Mouse (Mus musculus) gastrocnemius, adult 8-10 months (tissue): ENCODE data around the gene Pik3r5. TPM values are rescaled to one million over a fixed set of nuclear protein-coding genes. Genes with fewer than 3 reads are reported as not detected.

ENCODE experiments used
- DNase-seq, 2 experiments: peaks; one replicate each; pipeline ENCODE4 v3.0.0; 2022; ENCODE audit warnings: low spot score in 2 of 2
- total RNA-seq, 4 experiments: library from RNA; stranded (reverse); gene quantifications; 2 replicates each; pipeline ENCODE4 v1.2.4; 2022

The Pik3r5 gene
- total RNA-seq, 4 experiments from 2014 or later, result 0.22 to 0.56 (median 0.43) TPM

GRCm38 (mm10) chr11:68484431-68484830 lies 52.5 kb downstream of the Pik3r5 start:
- no peak for DNase-seq

DNA sequence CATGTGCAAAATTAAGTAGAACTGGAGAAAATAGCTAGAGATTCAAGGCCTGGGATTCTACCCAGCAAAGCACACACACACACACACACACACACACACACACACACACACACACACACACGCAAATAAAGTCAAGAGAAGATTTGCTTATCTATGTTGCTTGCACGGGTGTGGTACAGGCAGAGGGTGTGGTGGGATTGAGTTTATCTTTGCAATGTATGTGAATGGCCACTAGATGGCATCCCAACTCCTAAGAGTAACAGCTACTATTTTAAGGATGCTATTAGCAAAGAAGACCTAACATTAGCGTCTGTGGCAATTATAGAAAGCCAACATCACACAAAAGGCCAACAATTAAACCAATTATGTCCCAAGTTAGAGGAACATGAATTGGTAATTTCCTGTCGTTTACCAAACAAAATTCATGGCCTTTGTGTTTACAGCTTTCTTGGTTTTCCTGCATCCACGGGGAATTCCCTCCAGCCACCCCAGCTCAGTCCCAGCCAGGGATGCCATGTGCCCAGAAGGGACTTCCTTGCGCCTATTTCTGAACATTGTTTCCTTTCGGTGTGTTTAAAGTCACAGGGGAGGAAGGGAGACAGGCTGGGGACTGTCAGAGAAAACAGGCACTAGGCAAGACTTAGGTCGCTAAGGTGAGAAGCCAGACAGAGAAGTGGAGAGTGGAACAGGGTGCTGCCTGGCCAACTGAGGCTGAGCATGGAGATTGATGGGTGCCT lies 53.5 kb downstream of the Pik3r5 start:
- DNase-seq, result no peak

DNA sequence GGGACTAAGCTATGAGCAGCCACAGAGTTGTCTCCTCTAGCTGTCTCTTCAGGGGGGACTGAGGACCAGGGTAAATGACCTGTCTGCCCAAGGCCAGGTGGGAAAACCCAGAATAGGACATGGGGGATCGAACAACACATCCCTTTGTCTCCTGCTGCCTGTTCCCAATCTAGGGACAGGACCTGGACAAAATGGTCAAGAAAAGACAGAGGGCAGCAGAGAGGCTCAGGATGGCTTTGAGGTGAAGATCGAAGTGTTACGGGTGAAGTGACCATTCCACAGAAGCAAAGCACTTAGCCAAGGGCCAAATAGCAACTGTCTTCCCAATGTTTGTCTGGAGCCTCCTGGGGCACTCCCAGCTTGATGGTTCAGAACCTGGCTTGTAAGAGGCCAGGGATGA lies 54.2 kb downstream of the Pik3r5 start:
- DNase-seq, result no peak

GRCm38 (mm10) chr11:68487720-68488119 lies 55.8 kb downstream of the Pik3r5 start:
- no peak for DNase-seq

DNA sequence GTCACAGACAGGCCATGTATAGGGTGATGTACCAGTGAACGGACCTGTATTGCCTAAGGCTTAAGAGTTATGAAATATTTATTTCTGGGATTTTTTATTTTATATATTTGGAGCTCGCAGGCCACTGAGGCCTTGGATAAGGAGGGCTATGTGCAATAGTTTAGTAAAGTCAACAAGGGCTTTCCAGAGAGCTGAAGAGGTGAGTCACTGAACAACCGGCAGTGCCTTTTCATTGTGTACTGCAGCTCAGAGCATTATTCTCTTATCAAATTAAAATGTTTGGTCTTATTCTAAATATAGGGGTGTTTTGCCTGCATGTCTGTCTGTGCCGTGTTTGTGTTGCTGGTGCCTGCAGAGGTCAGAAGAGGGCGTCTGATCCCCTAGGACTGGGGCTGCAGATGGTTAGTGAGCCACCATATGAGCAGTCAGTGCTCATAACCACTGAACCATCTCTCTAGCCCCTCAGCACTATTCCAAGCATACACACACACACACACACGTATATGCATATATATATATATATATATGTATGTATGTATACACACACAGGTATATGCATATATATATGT lies 56.4 kb downstream of the Pik3r5 start:
- no peak for DNase-seq

DNA sequence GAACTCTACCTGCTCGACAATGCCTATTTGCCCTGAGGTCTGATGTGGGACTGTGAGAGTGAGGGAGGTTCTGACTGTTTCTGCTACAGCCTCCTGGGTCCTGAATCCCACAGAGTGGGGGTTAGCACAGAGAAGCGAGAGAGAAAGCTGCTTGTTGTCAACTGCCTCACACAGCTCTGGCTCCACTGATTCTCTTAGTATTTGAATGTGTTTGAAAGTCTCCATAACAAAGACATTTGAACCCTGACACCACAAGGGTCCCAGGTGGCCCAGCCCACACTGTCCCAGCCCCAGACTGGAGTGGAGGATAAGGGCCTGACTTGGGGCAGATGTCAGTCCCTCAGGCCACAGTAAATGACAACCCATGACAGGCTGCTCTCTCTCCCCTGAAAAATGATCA lies 57.3 kb downstream of the Pik3r5 start:
- no peak for DNase-seq

DNA sequence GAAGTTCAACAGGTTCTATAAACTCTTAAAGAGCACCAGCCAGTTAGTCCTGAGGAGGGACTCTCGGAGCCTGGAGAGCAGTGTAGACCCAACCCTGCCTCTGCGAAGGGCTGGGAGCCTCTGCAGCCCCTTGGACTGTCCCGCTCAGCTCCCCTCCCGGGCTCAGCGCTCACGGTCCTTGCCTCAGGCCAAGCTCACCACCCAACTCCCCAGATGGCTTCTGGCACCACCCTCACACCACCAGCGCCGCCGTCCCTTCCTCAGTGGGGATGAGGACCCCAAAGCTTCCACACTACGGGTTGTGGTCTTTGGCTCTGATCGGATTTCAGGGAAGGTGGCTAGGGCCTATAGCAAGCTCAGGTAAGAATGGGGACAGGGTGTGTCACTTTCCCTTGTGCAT lies 60.7 kb downstream of the Pik3r5 start:
- DNase-seq, result no peak

GRCm38 (mm10) chr11:68493760-68494159 lies 61.8 kb downstream of the Pik3r5 start:
- no peak for DNase-seq

DNA sequence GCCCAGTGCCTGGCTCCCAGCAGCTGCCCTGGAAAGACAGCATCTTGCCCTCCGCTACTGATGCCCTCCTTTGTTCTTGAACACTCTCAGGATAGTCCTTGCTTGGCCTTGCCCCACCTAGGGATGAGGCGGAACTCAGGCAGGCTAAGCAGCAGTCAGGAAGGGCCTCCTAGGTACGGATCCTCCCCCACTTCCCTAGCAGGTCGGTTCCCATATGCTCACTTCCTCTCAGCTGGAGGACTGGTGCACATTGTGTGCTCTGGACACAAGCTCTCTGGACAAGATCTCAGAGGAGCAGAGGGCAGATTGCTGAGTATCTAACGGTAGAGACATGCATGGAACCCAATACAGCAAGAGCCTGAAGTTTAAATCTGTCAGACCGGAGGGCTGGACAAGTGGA lies 65.2 kb downstream of the Pik3r5 start:
- no peak for DNase-seq

DNA sequence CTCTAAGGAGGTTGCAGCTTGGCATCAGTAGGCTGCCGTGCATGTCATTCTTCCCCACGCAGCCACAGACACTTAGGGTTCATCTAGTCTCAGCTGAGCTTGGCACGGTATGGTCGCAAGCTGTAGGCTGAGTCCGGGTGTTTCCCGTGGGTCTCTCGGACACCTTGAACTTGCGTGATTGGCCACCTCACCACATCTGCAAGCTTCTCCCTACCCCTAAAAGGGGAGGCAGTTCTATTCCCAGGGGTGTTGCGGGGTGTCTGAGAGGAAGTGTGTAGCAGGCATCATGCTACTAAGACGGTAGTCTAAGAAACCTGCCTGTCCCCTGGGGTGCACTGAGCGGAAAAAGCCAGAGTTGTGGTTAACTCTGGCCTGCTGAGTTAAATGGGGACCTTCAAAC lies 66.6 kb downstream of the Pik3r5 start:
- no peak for DNase-seq

- DNase-seq, result no peak
Observed at GRCm38 (mm10) chr11:68498999-68499699, 67.2 kb downstream of the Pik3r5 start.

DNA sequence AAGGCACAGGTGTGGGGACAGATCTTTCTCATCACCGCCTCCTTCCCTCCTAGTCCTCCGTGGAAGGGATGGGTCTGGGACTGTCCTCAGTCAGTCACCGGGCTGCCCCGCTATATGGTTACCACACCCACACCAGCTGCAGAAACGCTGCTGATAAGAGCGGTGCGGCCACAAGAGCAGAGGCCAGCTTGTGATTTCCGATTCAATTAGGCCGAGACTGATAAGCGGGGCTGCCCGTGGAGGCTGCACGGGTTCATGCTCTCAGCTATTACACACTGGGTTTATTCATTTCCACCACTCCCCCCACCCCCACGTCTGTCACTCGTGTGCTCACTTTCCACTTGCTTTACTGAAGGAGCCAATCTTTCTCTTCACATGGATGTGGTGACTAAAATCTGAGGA lies 69.0 kb downstream of the Pik3r5 start:
- no peak for DNase-seq

DNA sequence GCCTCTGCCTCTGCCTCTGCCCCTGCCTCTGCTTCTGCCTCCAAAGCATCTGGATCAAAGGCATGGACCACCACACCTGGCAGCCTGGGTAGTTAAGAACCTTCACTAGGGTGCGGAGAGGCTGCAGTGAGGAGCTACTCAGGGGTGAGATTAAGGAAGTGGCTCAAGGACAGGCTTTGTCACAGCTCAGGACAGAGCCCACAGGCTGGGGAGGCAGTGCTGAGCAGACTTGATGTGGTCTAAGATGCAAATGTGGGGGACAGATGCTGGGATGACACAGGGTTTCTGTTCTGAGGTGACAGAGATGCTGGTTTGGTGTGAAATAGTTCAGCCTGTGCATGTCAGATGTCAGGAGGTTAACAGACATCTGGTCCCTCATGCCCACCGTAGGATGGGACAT lies 70.5 kb downstream of the Pik3r5 start:
- DNase-seq, result no peak

DNA sequence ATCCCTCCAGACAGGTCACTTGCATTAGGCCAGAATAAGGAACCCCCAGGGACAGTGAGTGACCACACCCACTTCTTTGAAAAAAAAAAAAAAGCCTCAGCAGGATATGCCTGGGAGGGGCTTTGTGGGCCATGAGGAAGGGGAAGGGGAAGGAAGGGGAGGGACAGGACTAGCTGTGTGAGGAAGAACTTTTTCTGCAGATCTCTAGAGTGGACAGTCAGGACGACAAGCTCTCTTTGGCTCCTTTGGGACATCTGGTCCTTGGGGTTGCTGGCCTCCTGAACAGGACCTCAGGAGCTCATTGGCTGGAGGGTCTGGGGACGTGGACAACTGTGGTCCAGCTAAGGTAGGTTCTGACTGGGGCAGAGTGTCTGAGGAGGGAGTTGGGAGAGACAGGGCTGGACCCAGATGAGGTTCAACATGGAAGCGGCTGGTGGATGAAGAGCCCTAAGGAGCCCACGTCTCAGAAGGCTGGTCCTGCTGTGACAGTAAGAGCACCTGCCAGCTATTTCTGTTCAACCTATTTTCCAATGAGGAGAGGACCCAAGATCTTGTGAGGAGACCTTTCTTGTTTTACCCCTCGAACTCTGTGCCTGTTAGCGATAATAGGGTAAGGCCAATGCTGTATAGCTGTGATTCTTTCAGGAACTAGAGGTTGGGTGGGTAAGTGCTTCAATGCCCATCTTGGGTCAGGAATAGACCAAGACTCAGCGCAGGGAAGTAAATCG lies 71.1 kb downstream of the Pik3r5 start, which contains the start of gene Pik3r6:
Gene Pik3r6 (plus strand): TSS at position 118 of the 728 bp plus-strand sequence.
- DNase-seq, result no peak

DNA sequence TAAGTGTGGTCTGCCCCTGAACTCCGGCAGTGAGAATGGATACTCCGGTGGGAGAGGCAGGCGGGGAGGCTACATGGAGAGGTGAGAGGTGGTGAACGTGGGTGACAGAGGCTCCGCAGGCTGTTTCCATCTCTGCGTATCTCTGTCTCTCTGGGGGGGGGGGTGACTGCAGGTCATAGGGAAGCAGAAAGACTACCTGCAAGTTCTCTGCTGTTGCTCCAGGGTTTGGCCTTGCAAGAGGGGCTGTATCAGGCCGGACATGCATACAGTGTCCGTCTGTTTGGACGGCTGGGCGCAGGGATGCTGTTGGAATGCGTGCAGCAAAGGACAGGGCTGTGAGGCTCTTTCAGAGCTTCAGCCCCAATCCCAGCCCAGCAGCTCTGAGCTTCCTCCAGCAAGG lies 73.0 kb downstream of the Pik3r5 start:
- no peak for DNase-seq

DNA sequence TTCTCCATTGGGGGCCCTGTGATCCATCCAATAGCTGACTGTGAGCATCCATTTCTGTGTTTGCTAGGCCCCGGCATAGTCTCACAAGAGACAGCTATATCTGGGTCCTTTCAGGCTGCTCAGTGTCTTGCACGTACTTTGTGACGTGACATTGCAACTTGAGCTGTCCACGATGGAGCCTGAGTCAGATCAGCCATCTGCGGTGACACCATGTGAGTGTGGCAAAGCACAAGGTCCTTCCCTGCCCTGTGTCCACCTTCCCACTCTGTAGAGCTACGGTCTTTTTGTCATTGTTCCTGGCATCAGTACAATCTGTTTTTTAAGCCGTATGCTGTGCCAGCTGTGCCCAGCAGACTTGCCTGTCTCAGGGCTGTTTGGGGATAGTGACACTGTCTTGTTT lies 75.3 kb downstream of the Pik3r5 start:
- no peak for DNase-seq

DNA sequence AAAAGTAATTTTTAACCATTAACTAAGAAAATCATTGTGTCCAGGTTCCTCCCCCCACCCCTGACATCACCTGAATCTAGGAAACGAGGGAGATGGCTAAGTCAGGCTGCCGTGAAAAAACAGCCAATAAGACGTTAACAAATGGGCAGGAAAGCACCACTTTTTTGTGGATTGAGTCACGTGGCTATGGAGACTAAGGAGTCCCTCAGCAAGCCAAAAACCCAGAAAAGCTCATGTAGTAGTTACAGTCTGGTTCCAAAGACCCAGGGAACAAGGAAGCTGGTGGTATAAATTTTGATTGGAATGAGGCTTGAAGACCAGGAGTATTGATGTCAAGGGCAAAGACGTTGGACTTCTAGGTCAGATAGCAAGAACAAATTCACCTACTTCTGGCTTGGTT lies 76.7 kb downstream of the Pik3r5 start:
- DNase-seq, result no peak

DNA sequence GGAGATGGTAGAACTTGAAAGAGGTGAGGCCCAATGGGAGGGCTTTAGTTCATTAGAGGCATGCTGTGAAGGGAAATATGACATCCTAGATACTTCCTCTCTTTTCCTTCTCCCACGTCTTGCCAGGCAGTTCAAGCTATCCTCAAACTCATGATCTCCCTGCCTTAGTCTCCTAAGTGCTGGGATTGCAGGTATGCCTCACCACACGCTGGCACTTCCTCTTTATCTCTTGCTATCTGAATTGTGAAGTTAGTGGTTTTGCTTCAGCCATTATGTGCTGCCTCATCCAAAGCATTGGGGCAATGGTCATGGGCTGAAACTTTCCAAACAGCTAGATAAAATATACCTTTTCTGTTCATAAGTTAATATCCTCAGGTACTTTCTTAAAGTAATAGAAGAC lies 77.3 kb downstream of the Pik3r5 start:
- no peak for DNase-seq

DNA sequence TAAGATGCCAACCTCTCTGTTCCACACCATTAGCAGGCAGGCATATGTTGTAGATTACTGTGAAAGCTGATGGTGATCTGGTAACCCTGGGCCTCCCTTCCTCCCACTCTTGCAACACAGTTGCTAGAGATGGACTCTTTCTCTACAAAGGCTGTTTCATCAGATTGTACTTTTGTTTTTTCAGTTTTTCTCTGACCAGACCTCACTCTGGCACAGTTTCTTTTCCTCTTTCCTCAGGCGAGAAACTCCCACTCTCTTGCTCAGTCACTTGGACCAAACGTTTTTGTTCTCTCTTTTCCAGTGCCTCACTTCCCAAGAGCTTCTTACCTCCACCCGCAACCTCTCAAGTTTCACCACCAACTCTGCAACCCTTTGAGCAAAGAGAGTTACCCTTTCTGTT lies 82.0 kb downstream of the Pik3r5 start:
- DNase-seq, result no peak

DNA sequence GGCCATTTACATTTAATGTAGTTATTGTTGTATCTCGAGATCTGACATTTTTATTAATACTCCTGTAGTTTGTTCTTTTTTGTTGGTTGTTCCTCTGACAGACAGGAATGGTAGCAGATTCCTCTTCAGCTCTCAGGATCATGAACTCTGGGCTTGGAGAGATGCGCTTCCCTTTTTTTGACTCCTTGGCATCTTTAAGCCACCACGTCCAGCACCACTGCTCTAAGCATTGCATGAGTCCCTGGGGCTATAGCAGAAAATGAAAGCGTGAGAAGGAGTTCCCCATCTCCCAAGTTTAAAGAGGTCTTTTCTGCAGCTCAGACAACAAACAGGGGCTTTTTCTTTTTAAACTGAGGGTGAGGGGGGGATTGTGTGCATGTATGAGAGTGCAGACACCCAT lies 87.4 kb downstream of the Pik3r5 start:
- no peak for DNase-seq

GRCm38 (mm10) chr11:68519815-68520214 lies 87.9 kb downstream of the Pik3r5 start:
- no peak for DNase-seq

DNA sequence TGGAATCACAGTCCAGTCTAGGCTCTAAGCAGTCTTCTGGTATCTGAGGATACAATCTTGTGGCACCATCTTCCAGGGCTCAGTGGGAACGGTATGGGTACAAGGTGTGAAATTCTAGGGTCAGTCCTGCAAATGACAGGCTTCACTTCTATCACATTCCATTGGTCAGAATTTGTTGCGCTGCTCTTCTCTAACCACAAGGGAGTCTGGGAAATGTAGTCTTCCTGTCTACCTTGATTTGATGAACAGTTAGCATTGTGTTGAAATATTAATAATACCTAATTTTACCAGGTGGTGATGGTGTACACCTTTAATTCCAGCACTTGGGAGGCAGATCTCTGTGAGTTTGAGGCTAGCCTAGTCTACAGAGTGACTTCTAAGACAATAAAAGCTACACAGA lies 88.5 kb downstream of the Pik3r5 start:
- DNase-seq, result no peak
